Mouse (Mus musculus) embryonic stem cell, embryonic (primary cell): ENCODE results near the gene Sugp1.

Source experiments
- CTCF ChIA-PET, 4 experiments: fragments of 300-600 bp in 2 of 4; fragments of 350-600 bp in 2 of 4; sonication (Branson Sonifier 250); formaldehyde crosslinking; loops; one replicate each; lab custom pipeline; 2022; ENCODE audit warnings: inconsistent platforms in 2 of 4; lab: Charles Lee
- POLR2A ChIA-PET, 4 experiments: fragments of 300-600 bp in 2 of 4; fragments of 350-600 bp in 2 of 4; sonication (Branson Sonifier 250); formaldehyde crosslinking; loops; one replicate each; lab custom pipeline; 2022; ENCODE audit warnings: antibody characterized with exemption in 4 of 4, inconsistent platforms in 1 of 4; lab: Charles Lee

Gene Sugp1

DNA sequence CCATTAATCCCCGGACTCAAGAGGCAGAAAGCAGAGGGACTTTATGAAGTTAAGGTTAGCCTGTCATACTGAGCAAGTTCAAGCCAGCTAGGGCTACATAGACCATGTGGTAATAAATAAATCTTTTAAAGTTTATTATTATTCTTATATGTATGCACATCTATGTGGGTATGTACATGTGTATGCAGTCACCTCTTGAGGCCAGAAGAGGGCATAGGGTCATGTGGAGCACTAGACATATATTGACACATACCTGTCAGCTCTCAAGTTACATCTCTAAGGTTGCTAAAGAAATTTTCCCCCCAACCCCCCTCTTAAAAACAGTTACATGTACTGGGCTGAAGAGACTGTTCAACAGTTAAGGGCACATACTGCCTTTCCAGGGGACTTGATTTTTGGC lies 29.9 kb upstream of the Sugp1 start:
- ChIA-PET POLR2A (interaction anchor here in 3 of 4 experiments (0.6 to 5.4 kb wide), 31 partner anchors 9 to 296 kb away, joined by 3 to 33 read pairs (median 4); partner anchors contain the start of genes Gatad2a (in 1 of the 3), Slc25a42 (in 1 of the 3) and Tm6sf2 (in 1 of the 3)), CTCF (interaction anchor here in 3 of 4 experiments (0.8 to 3.8 kb wide), 9 partner anchors 9 to 348 kb away, joined by 3 to 25 read pairs (median 4); no protein-coding TSS in a partner anchor)

DNA sequence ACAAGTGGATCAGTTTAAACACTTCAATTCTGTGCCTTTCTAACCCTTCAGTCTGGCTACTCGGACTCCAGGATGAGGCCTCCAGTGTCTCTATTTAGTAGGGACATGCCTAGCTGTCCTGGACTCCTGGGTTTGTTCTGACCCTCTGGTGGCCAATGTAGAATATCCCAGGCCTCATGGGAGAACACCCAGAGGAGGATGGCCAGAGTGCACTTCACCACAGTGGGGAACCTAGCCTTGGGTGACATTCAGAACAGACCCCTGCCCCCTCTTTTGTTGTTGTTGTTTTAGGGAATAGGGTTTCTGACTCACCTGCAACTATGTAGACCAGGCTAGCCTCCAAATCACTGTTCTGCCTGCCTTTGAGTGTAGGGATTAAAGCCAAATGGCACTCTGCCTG lies 27.6 kb upstream of the Sugp1 start:
- ChIA-PET CTCF (no interaction called here), POLR2A (interaction anchor here in 2 of 4 experiments (1.4 to 2.6 kb wide), 2 partner anchors 9 to 14 kb away, joined by 5 to 10 read pairs; no protein-coding TSS in a partner anchor)

DNA sequence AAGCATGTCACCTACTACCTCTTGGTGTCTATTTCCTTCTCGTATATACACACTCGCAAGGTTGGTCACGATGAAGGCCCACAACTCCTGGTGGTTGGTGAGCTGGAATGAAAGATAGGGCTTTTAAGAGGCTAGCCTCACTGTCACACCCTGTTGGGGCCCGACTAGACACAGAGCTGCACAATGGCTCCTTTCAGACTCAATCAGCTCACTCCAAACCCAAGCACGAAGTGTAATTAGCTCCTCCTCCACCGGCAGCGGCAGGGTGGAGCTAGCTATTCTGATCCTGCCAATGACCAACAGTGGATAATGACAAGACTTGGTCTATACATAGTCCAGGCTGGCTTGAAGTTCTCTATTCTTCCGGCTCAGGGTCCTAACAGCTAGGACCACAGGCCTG lies 19.0 kb upstream of the Sugp1 start:
- POLR2A ChIA-PET = interaction anchor here in 3 of 4 experiments (0.7 to 3.6 kb wide), 14 partner anchors 10 to 120 kb away, joined by 3 to 13 read pairs (median 4); partner anchors contain the start of genes Mau2 (in 3 of the 3), Sugp1 (in 3 of the 3) and Gatad2a (in 1 of the 3)
- CTCF ChIA-PET = interaction anchor here in 2 of 4 experiments (0.9 to 1.3 kb wide), 4 partner anchors 10 to 133 kb away, joined by 3 to 4 read pairs (median 4); no protein-coding TSS in a partner anchor

DNA sequence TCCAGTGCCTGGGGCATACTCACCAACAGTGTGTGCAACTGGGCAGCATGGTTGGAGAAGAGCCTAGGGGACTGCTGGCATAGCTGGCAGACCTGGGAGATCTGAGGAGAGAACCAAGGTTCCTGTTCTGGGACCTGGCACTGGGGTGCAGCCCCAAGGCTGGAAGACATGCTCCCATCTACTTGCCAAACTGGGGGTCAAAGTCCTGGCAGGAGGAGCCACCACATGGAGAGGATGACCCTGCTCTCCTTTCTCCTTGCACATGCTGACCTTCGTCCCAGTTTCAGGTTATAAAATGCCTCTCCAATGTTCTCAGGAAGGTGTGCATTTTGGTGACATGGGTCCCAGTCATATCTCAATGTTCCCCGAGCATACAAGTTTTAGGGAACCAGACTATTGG lies 16.5 kb upstream of the Sugp1 start:
- ChIA-PET CTCF (no interaction called here), POLR2A (interaction anchor here in 2 of 4 experiments (1.6 to 2.6 kb wide), 5 partner anchors 8 to 107 kb away, joined by 3 to 12 read pairs (median 6); partner anchors contain the start of genes Mau2 (in 1 of the 2) and Sugp1 (in 1 of the 2))

DNA sequence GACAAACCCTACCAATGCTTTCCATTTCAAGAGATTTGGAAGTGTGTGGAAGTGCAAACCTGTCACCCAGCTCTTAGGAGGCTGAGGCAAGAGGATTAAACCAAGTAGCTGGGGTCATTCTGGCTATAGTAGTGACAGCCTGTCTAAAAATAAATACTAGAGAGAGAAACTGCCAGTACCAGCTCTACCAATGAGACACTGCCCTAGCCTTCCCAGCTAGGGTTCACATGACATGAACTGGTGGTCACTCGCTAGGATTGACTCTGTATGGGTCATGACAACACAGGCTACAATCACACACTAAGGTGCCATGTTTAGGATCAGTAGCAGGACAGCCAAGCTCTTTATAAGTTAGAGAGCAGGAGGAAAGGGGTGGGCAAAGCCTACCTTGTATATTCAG lies 12.4 kb upstream of the Sugp1 start:
- ChIA-PET POLR2A (interaction anchor here in 2 of 4 experiments (0.6 to 2.8 kb wide), 8 partner anchors 10 to 141 kb away, joined by 3 to 10 read pairs (median 6); partner anchors contain the start of genes Mau2 (in 2 of the 2) and Sugp1 (in 2 of the 2)), CTCF (interaction anchor here in 1 of 4 experiments (0.6 kb wide), 1 partner anchor 163 kb away, joined by 4 read pairs; no protein-coding TSS in a partner anchor)

DNA sequence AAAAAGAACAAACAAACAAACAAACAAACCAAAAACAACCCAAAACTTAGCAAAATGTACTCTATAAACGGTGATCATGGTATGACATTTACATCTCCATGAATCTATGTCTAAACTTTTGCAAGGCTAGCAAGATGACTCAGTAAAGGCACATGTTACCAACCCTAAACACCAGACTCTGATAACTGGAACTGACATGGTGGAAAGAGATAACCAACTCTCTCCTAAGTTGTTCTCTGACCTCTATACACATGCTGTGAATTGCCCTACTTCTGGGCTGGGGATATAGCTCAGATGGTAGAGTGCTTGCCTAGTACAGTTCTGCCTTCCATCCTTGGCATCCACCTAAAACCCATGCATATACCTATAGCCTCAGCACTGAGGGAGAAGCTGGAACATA lies 4.6 kb upstream of the Sugp1 start:
- CTCF ChIA-PET = interaction anchor here in 1 of 4 experiments (0.6 to 0.7 kb wide), 2 partner anchors 13 to 161 kb away, joined by 3 read pairs; no protein-coding TSS in a partner anchor
- POLR2A ChIA-PET = interaction anchor here in 2 of 4 experiments (0.8 to 1.5 kb wide), 7 partner anchors 9 to 134 kb away, joined by 3 to 5 read pairs (median 4); no protein-coding TSS in a partner anchor

DNA sequence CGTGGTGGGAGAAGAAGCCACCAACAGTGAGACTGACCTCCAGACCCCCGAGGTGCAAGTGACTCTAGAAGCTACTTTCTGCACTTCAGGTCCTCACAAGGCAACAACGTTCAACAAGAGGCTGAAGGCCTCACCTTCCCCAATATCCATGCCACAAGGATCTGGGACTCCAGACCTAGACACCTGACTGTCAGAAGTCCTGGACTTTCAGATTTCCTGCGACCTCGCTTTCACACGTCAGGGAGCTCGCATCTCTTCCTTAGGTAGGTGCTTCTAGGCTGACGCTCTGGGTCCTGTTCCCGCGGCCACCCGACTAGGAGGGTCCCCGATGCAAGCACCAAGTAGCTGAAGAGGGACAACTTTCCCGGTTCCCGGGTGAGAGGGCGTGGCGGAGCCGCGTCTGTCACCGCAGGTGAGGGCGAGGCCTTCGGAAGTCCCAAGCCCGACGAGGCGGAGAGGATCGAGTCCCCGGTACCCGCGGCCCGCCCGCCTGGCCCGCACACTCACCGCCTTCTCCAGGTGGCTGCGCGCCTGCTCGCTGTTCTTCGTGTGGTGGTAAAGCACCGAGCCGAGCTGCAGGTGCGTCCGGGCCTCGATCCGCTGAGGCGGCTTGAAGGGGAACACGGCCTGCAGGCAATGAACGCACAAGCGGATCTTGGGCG lies 597 bp upstream of the Sugp1 start:
- POLR2A ChIA-PET = interaction anchor here in 3 of 4 experiments (0.6 to 3.4 kb wide), 61 partner anchors 8 to 502 kb away, joined by 3 to 31 read pairs (median 4); partner anchors contain the start of genes Slc25a42 (in 2 of the 3), Gm20422 (in 1 of the 3), Mef2b (in 1 of the 3) and Tm6sf2 (in 1 of the 3)
- CTCF ChIA-PET = interaction anchor here in 2 of 4 experiments (0.5 to 0.6 kb wide), 4 partner anchors 38 to 921 kb away, joined by 3 to 7 read pairs (median 5); no protein-coding TSS in a partner anchor

DNA sequence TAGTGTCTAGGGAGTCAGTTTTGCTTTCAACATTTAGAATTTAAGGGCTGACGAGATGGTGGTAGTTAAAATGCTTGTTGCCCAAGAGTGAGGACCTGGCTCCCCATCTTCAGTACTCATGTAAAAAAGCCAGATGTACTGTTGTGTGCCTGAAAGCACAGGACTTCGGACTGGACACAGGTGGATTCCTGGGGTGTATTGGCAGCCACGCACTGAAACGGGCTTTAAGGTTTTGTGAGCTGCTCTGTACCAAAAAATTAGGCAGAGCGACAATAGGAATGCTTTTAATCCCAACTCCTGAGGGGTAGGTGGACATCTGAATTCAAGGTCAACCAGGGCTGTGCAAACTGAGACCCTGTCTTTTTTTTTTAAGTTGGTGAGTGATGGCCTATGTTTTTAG lies 1.4 kb downstream of the Sugp1 start:
- CTCF ChIA-PET = no interaction called here

DNA sequence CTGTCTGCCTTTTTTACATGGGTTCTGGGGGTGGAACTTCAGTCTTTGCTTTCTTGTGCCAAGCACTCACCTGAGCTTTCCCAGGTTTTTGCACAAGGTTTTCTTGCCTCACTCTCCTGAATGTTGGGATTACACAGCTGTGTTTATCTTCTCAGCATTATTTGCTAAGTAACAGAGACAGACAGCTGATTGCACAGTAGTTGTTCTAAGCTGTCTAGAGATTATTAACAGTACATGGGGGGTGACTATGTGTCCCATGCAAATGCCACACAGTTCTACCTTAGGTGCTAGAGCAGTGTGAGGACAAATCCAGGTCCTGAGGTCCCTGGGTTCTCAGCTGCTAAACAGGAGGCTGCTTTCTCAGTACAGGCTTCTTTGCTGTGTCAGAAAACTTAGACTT lies 7.0 kb downstream of the Sugp1 start:
- POLR2A ChIA-PET = interaction anchor here (0.6 to 2.2 kb wide), 7 partner anchors 9 to 131 kb away, joined by 3 to 7 read pairs (median 5); no protein-coding TSS in a partner anchor
- CTCF ChIA-PET = interaction anchor here in 1 of 4 experiments (0.6 kb wide), 1 partner anchor 28 kb away, joined by 4 read pairs; no protein-coding TSS in a partner anchor

More for the DNA sequence above, 1.4 kb downstream of the Sugp1 start:
- POLR2A ChIA-PET = interaction anchor here in 1 of 4 experiments (0.5 to 1.5 kb wide), 3 partner anchors 8 to 138 kb away, joined by 3 to 4 read pairs (median 4); no protein-coding TSS in a partner anchor

DNA sequence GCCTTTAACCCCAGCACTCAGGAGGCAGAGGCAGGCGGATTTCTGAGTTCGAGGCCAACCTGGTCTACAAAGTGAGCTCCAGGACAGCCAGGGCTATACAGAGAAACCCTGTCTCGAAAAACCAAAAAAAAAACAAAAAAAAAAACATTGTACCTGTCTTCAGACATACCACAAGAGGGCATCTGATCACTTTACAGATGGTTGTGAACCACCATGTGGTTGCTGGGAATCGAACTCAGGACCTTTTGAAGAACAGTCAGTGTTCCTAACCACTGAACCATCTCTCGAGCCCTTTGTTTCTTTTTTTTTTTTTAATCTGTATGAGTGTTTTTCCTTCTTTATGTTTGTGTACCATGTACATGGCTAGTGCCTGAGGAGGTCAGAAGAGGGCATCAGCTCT lies 7.8 kb downstream of the Sugp1 start:
- CTCF ChIA-PET = interaction anchor here in 3 of 4 experiments (0.6 to 2.1 kb wide), 9 partner anchors 13 to 281 kb away, joined by 3 to 5 read pairs (median 3); partner anchors contain the start of gene Nr2c2ap (in 1 of the 3)

DNA sequence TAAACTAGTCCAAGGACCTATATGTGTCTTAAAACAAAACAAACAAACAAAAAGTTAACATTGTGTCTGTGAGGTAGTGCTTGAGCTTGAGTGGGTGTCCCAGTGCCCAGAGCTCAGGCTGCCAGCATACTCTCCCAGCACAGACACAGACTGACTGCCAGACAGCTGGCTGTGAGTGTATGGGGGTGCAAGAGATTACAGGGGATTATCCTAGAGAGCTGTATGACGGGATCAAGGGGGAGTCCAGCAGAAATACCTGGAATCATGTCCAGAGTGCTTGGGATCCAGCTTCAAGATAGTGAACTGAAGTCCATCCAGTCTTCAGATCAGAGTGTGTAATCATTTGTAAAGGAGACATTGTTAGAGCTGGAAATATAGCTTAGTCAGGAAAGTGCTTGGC lies 15.1 kb downstream of the Sugp1 start:
- ChIA-PET CTCF (no interaction called here), POLR2A (interaction anchor here in 3 of 4 experiments (0.7 to 3.0 kb wide), 7 partner anchors 9 to 54 kb away, joined by 3 to 16 read pairs (median 3); partner anchors contain the start of genes Mau2 (in 1 of the 3), Sugp1 (in 1 of the 3) and Tm6sf2 (in 1 of the 3))

More for the DNA sequence above, 7.8 kb downstream of the Sugp1 start:
- POLR2A ChIA-PET = interaction anchor here (0.5 to 2.2 kb wide), 12 partner anchors 9 to 423 kb away, joined by 3 to 16 read pairs (median 4); partner anchors contain the start of genes Mau2 (in 1 of the 4) and Sugp1 (in 1 of the 4)

DNA sequence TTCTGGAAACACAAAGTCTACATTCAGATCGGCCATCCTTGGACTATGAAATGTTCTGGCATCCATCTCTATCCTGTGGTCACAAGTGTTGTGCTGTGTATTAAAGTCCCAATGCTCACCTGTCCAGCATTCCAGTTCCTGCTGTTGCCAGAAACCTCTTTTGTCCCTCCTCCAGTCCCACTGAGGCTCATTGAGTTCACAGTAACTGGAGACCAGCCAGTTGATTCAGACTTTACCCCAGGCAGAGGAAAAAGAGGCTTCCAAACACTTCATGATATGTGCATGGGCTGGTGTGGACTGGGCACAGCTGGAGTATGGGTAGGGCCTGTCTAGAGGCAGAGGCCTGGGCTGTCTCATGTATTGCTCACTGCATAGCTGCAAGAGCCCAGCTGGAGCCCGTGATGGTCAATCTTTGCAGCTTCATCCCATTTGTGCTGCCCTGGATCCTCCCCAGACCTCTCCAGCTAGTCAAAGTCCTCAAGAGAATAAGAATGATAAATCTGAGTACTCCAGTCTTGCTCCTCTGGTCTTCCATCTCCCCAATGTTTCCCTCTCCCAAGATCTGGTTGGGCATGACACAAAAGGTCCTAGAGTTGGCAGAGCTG lies 29.3 kb downstream of the Sugp1 start:
- ChIA-PET POLR2A (interaction anchor here (0.8 to 4.2 kb wide), 34 partner anchors 8 to 767 kb away, joined by 3 to 26 read pairs (median 4); partner anchors contain the start of genes Hapln4 (in 3 of the 4), Arrdc2 (in 1 of the 4), Homer3 (in 1 of the 4) and Klhl26 (in 1 of the 4)), CTCF (interaction anchor here in 3 of 4 experiments (0.5 to 1.4 kb wide), 8 partner anchors 11 to 151 kb away, joined by 3 to 6 read pairs (median 4); partner anchors contain the start of genes Hapln4 (in 1 of the 3) and Tmem161a (in 1 of the 3))

DNA sequence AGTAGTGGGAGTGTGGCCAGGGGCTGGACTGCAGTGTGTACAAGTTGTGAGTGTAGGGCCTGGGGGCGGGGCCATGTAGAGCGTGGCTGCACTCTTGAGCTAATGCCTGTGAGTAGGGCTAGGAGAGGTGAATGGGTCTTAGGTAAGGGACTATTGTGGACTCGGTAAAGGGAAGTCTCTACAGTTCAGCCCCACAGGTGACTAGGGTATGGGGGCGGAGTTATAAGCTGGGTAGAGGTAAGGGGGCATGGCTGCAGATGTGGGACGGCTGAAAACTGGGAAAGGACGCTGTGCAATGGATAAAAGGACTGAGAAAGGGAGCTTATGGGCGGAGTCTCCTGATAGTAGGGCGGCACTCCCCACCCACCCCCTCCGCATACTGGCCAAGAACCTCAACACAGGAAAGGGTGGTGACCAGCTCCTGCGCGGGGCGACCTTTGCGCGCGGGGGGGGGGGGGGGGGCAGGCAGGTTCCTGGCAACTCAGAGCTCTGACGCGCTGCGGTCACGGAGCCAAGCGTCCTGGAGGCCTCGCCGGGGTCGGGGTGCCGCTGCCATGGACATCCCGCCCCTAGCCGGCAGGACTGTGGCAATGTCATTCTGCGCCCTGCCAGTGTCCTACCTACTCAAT lies 29.9 kb downstream of the Sugp1 start, which contains the start of gene Tm6sf2:
TSS of gene Tm6sf2 (plus strand) at position 484 of the 629 bp plus-strand sequence.
- ChIA-PET POLR2A (interaction anchor here in 3 of 4 experiments (0.6 to 4.2 kb wide), 42 partner anchors 8 to 767 kb away, joined by 3 to 26 read pairs (median 4); partner anchors contain the start of genes Hapln4 (in 3 of the 3), Mau2 (in 2 of the 3), Sugp1 (in 2 of the 3) and Arrdc2 (in 1 of the 3)), CTCF (interaction anchor here in 3 of 4 experiments (0.6 to 1.4 kb wide), 10 partner anchors 11 to 131 kb away, joined by 3 to 6 read pairs (median 4); partner anchors contain the start of genes Tmem161a (in 2 of the 3) and Hapln4 (in 1 of the 3))

DNA sequence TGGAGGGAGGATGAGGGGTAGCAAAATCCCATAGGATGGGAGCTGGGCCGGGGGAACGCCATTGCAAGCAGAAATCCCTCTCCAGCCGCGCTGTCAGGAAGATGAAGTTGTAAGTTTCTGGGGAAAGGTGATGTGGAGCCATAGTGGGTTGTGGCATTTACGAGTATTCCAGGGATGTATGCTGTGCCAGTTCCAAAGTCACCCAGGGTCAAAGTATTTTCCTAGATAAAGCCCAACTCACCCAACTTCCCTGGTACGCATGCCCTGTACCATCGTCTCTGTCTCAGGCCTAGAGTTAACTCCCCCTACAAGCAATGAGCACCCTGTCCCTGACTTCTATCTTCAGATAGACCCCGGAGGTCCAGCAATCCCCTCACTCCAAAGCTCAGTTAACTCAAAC lies 30.5 kb downstream of the Sugp1 start:
- POLR2A ChIA-PET = interaction anchor here in 3 of 4 experiments (0.6 to 4.2 kb wide), 37 partner anchors 8 to 627 kb away, joined by 3 to 26 read pairs (median 4); partner anchors contain the start of genes Hapln4 (in 3 of the 3), Mau2 (in 2 of the 3), Sugp1 (in 2 of the 3) and Homer3 (in 1 of the 3)
- CTCF ChIA-PET = interaction anchor here in 2 of 4 experiments (0.6 to 1.4 kb wide), 7 partner anchors 10 to 99 kb away, joined by 3 to 6 read pairs (median 3); partner anchors contain the start of genes Hapln4 (in 1 of the 2) and Tmem161a (in 1 of the 2)

DNA sequence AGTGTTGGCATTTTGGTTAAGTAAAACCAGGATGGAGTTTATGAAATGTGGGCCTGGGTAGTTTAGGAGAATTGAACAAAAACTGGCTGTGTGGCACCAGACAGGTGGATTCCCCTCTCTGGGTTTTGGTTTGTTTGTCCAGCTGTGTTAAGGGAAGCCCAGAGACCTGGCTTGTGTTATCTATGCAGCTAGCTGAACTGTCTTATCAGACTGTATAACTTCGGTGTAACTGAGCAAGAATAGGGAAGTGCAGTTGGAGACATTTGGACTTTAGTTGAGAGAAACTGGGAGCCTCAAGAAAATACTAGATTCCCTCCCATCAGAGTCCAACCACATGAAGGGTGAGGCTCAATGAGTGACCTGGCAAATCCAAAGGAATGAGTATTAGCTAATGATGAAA lies 31.1 kb downstream of the Sugp1 start:
- CTCF ChIA-PET = no interaction called here
- POLR2A ChIA-PET = interaction anchor here in 2 of 4 experiments (1.0 to 4.2 kb wide), 5 partner anchors 10 to 35 kb away, joined by 3 to 26 read pairs (median 5); partner anchors contain the start of genes Hapln4 (in 2 of the 2), Mau2 (in 2 of the 2) and Sugp1 (in 2 of the 2)

DNA sequence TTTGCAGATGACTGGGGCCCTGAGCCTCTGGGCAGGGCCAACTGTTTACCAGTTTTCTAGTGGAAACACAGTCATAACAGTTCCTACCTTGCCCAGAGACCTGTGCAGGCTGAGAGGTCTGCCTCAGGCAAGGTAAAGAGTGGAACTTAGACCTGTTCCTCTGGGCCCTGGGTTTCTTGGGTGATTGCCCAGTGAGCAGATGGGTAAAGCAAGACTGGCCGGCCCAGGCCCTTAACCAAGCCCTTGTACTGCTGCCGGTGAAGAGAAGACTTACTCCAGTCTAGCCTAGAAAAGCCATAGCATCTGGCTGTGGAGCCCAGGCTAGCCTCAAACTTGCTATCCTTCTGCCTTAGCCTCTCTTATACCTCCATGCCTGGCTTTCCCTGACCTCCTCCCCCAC lies 39.4 kb downstream of the Sugp1 start:
- POLR2A ChIA-PET = interaction anchor here in 2 of 4 experiments (0.6 to 1.0 kb wide), 2 partner anchors 33 to 177 kb away, joined by 3 read pairs; no protein-coding TSS in a partner anchor
- CTCF ChIA-PET = no interaction called here
